Mouse (Mus musculus): ENCODE results near the gene Tctn1. TPM values are rescaled to one million over a fixed set of nuclear protein-coding genes. Genes with fewer than 3 reads are reported as not detected.

Gene Tctn1
- polyA plus RNA-seq, 1 experiment from 2014 or later, result 4.8 TPM

- Histone ChIP-seq H3K4me3 (ENCODE audit: low read depth, low read length) (no peak overlapping the region), H3K27me3 (ENCODE audit: control insufficient read depth, insufficient read depth, low read length) (no peaks in the 10 kb centered on the region), H3K27ac (ENCODE audit: low read depth, low read length) (no peak overlapping the region), H3K9me3 (ENCODE audit: control insufficient read depth, low read length) (no peaks in the 10 kb centered on the region), H3K36me3 (ENCODE audit: control insufficient read depth, insufficient read depth, low read length) (peaks cover 12% of the 10 kb centered on the region), H3K4me1 (ENCODE audit: control insufficient read depth, insufficient read depth, low read length) (no peaks in the 10 kb centered on the region), H3K9ac (ENCODE audit: low read length) (no peak overlapping the region), H3K4me2 (no peak overlapping the region)
- DNase-seq (ENCODE audit: low spot score, missing footprints) (peak; percentile 45), ATAC-seq (ENCODE audit: low FRiP score) (no peak)
- WGBS, result 88% methylated on average over 17 of the region's 17 CpGs
These were observed 20.3 kb downstream of the Tctn1 start for GRCm38 (mm10) chr5:122243781-122244523.

- WGBS, result 87% methylated on average over 6 of the region's 6 CpGs
- Histone ChIP-seq H3K4me3 (ENCODE audit: low read depth, low read length) (no peak overlapping the region), H3K36me3 (ENCODE audit: control insufficient read depth, insufficient read depth, low read length) (peaks cover 9% of the 10 kb centered on the region)
These were observed 21.6 kb downstream of the Tctn1 start for GRCm38 (mm10) chr5:122242521-122243123.

GRCm38 (mm10) chr5:122240989-122241388, 23.3 kb downstream of the Tctn1 start:
- no peak overlapping the region for H3K27ac ChIP-seq (ENCODE audit: low read depth, low read length)
- peaks cover 6% of the 10 kb centered on the region for H3K36me3 ChIP-seq (ENCODE audit: control insufficient read depth, insufficient read depth, low read length)

More at GRCm38 (mm10) chr5:122242521-122243123, 21.6 kb downstream of the Tctn1 start:
- no peak overlapping the region for H3K27ac ChIP-seq (ENCODE audit: low read depth, low read length)
- no peaks in the 10 kb centered on the region for H3K27me3 ChIP-seq (ENCODE audit: control insufficient read depth, insufficient read depth, low read length)
- DNase-seq (ENCODE audit: low spot score, missing footprints), result no peak
- no peaks in the 10 kb centered on the region for H3K9me3 ChIP-seq (ENCODE audit: control insufficient read depth, low read length)
- H3K4me1 ChIP-seq (ENCODE audit: control insufficient read depth, insufficient read depth, low read length), result no peaks in the 10 kb centered on the region
- no peak overlapping the region for H3K9ac ChIP-seq (ENCODE audit: low read length)
- ATAC-seq (ENCODE audit: low FRiP score), result no peak
- H3K4me2 ChIP-seq, result no peak overlapping the region

GRCm38 (mm10) chr5:122240521-122240920, 23.7 kb downstream of the Tctn1 start:
- Histone ChIP-seq H3K4me2 (no peak overlapping the region), H3K4me1 (ENCODE audit: control insufficient read depth, insufficient read depth, low read length) (no peaks in the 10 kb centered on the region), H3K4me3 (ENCODE audit: low read depth, low read length) (no peak overlapping the region), H3K9me3 (ENCODE audit: control insufficient read depth, low read length) (no peaks in the 10 kb centered on the region), H3K36me3 (ENCODE audit: control insufficient read depth, insufficient read depth, low read length) (peaks cover 6% of the 10 kb centered on the region), H3K27me3 (ENCODE audit: control insufficient read depth, insufficient read depth, low read length) (no peaks in the 10 kb centered on the region), H3K9ac (ENCODE audit: low read length) (no peak overlapping the region), H3K27ac (ENCODE audit: low read depth, low read length) (no peak overlapping the region)
- 91% methylated on average over 11 of the region's 11 CpGs for WGBS
- DNase-seq (ENCODE audit: low spot score, missing footprints) (no peak), ATAC-seq (ENCODE audit: low FRiP score) (no peak)

More at GRCm38 (mm10) chr5:122240989-122241388, 23.3 kb downstream of the Tctn1 start:
- DNase-seq (ENCODE audit: low spot score, missing footprints) (no peak), ATAC-seq (ENCODE audit: low FRiP score) (no peak)
- Histone ChIP-seq H3K9ac (ENCODE audit: low read length) (no peak overlapping the region), H3K4me3 (ENCODE audit: low read depth, low read length) (no peak overlapping the region), H3K4me1 (ENCODE audit: control insufficient read depth, insufficient read depth, low read length) (no peaks in the 10 kb centered on the region), H3K27me3 (ENCODE audit: control insufficient read depth, insufficient read depth, low read length) (no peaks in the 10 kb centered on the region), H3K4me2 (no peak overlapping the region), H3K9me3 (ENCODE audit: control insufficient read depth, low read length) (no peaks in the 10 kb centered on the region)
- 94% methylated on average over 1 of the region's 1 CpGs for WGBS

GRCm38 (mm10) chr5:122239618-122240017, 24.6 kb downstream of the Tctn1 start:
- Histone ChIP-seq H3K4me1 (ENCODE audit: control insufficient read depth, insufficient read depth, low read length) (no peaks in the 10 kb centered on the region), H3K9me3 (ENCODE audit: control insufficient read depth, low read length) (no peaks in the 10 kb centered on the region), H3K4me2 (no peak overlapping the region), H3K27ac (ENCODE audit: low read depth, low read length) (no peak overlapping the region), H3K4me3 (ENCODE audit: low read depth, low read length) (no peak overlapping the region), H3K27me3 (ENCODE audit: control insufficient read depth, insufficient read depth, low read length) (no peaks in the 10 kb centered on the region), H3K9ac (ENCODE audit: low read length) (no peak overlapping the region), H3K36me3 (ENCODE audit: control insufficient read depth, insufficient read depth, low read length) (peaks cover 6% of the 10 kb centered on the region)
- no peak for DNase-seq (ENCODE audit: low spot score, missing footprints)
- WGBS, result 82% methylated on average over 7 of the region's 7 CpGs
- ATAC-seq (ENCODE audit: low FRiP score), result no peak

GRCm38 (mm10) chr5:122237200-122237599, 27.1 kb downstream of the Tctn1 start:
- no peak for DNase-seq (ENCODE audit: low spot score, missing footprints)
- 64% methylated on average over 5 of the region's 5 CpGs for WGBS

GRCm38 (mm10) chr5:122235196-122235836, 28.9 kb downstream of the Tctn1 start:
- 78% methylated on average over 9 of the region's 9 CpGs for WGBS
- Histone ChIP-seq H3K9me3 (ENCODE audit: control insufficient read depth, low read length) (no peaks in the 10 kb centered on the region), H3K4me3 (ENCODE audit: low read depth, low read length) (no peak overlapping the region), H3K4me1 (ENCODE audit: control insufficient read depth, insufficient read depth, low read length) (no peaks in the 10 kb centered on the region), H3K27me3 (ENCODE audit: control insufficient read depth, insufficient read depth, low read length) (no peaks in the 10 kb centered on the region), H3K4me2 (no peak overlapping the region), H3K9ac (ENCODE audit: low read length) (no peak overlapping the region), H3K36me3 (ENCODE audit: control insufficient read depth, insufficient read depth, low read length) (no peaks in the 10 kb centered on the region; the same call in none of the 2 replicates), H3K27ac (ENCODE audit: low read depth, low read length) (no peak overlapping the region)
- ATAC-seq (ENCODE audit: low FRiP score), result no peak
- no peak for DNase-seq (ENCODE audit: low spot score, missing footprints)

More at GRCm38 (mm10) chr5:122237200-122237599, 27.1 kb downstream of the Tctn1 start:
- Histone ChIP-seq H3K4me3 (ENCODE audit: low read depth, low read length) (no peak overlapping the region), H3K9ac (ENCODE audit: low read length) (no peak overlapping the region), H3K4me2 (no peak overlapping the region), H3K27ac (ENCODE audit: low read depth, low read length) (no peak overlapping the region), H3K27me3 (ENCODE audit: control insufficient read depth, insufficient read depth, low read length) (no peaks in the 10 kb centered on the region), H3K36me3 (ENCODE audit: control insufficient read depth, insufficient read depth, low read length) (peaks cover 6% of the 10 kb centered on the region), H3K4me1 (ENCODE audit: control insufficient read depth, insufficient read depth, low read length) (no peaks in the 10 kb centered on the region), H3K9me3 (ENCODE audit: control insufficient read depth, low read length) (no peaks in the 10 kb centered on the region)
- ATAC-seq (ENCODE audit: low FRiP score), result no peak

- Histone ChIP-seq H3K4me3 (ENCODE audit: low read depth, low read length) (no peak overlapping the region), H3K36me3 (ENCODE audit: control insufficient read depth, insufficient read depth, low read length) (no peaks in the 10 kb centered on the region; the same call in none of the 2 replicates), H3K9ac (ENCODE audit: low read length) (no peak overlapping the region), H3K4me2 (no peak overlapping the region), H3K9me3 (ENCODE audit: control insufficient read depth, low read length) (no peaks in the 10 kb centered on the region), H3K27ac (ENCODE audit: low read depth, low read length) (no peak overlapping the region), H3K27me3 (ENCODE audit: control insufficient read depth, insufficient read depth, low read length) (no peaks in the 10 kb centered on the region), H3K4me1 (ENCODE audit: control insufficient read depth, insufficient read depth, low read length) (no peaks in the 10 kb centered on the region)
- WGBS, result 86% methylated on average over 9 of the region's 9 CpGs
- ATAC-seq (ENCODE audit: low FRiP score) (no peak), DNase-seq (ENCODE audit: low spot score, missing footprints) (no peak)
These were observed 29.7 kb downstream of the Tctn1 start for GRCm38 (mm10) chr5:122234319-122235195.
